Mouse (Mus musculus): ENCODE results near the gene Birc5. TPM values are rescaled to one million over a fixed set of nuclear protein-coding genes. Genes with fewer than 3 reads are reported as not detected.
A peak's percentile ranks its signal among the peaks of the same experiment; 100 is the strongest.

Birc5 gene
- polyA plus RNA-seq, 1 experiment, result 183 TPM

DNA sequence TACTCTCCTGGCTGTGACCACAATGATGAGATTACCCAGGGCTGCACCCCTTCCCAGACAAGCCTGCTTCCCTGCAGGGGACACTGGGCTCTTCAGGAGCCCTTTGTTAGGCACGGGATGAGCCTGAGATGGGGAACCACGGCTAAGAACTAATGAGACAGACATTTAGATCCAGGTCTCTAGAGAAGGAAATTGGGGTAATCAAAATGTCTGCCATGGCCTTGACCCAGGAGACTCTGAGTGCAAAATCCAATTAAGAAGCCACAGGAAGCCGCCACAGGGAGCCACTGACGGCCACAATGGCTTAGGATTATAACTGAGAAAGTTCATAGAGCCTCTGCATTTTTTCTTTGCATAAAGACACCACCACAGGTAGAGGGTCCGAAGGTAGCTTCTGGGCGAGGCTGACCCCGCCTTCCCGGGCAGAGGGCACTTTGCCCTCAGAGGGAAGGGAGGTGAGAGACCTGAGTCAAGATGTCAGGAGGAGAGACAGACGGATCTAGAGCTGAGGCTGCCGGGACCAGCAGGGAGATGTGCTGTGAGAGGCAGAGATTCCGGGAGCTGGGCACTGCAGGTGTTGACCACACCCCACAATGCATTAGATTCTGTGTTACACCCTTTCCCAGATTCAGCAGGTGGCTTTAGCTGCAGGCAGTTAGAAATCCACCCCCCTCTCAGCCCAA, 14.3 kb downstream of the Birc5 start:
- Histone ChIP-seq H3K36me3 (ENCODE audit: control insufficient read depth, insufficient read depth, low read length, poor library complexity, severe bottlenecking) (no peaks in the 10 kb centered on the region), H3K4me1 (ENCODE audit: control insufficient read depth, insufficient read depth, low read length) (peaks cover 7% of the 10 kb centered on the region), H3K4me3 (ENCODE audit: low read depth, low read length) (no peak overlapping the region), H3K27ac (ENCODE audit: insufficient read depth, low read length) (no peak overlapping the region), H3K9me3 (replicated peaks; ENCODE audit: control insufficient read depth, insufficient read depth, low read length, poor library complexity, severe bottlenecking) (no peaks in the 10 kb centered on the region), H3K27me3 (ENCODE audit: control insufficient read depth, insufficient read depth, low read length, poor library complexity, severe bottlenecking) (no peaks in the 10 kb centered on the region), H3K9ac (ENCODE audit: low read depth, poor library complexity, severe bottlenecking) (no peak overlapping the region)
- TF ChIP-seq EP300 (IDR thresholded peaks at IDR 0.05; ENCODE audit: insufficient read depth, low read depth, low read length), result 0 out of 2 replicates have a peak, but pooled peaks have one; percentile 60
- no peak for TF ChIP-seq CTCF (IDR thresholded peaks at IDR 0.05; ENCODE audit: low read depth, low read length)
- TF ChIP-seq POLR2A (IDR thresholded peaks at IDR 0.05; ENCODE audit: insufficient read depth, low read length), result no peak

DNA sequence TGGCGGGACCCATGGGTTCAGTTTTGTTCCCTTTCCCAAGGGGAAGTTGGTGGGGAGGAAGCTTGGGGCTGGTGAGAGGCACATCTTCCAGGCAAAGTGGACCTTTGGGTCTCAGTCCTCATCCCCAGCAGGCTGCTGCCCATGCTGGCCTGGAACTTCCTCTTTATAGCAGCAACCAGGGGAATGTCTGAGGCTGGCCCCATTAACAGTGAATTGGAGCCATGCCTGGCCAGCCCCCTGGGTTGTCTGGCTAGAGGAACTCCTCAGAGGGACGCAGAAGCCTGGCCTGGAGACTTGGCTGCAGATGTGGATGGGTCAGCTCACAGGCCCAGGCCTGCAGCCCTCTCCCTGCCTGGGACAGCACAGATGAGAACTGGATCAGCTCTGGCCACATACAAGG, 15.8 kb downstream of the Birc5 start:
- Histone ChIP-seq H3K4me1 (ENCODE audit: control insufficient read depth, insufficient read depth, low read length) (peaks cover 7% of the 10 kb centered on the region), H3K27ac (ENCODE audit: insufficient read depth, low read length) (no peak overlapping the region), H3K4me3 (ENCODE audit: low read depth, low read length) (no peak overlapping the region), H3K36me3 (ENCODE audit: control insufficient read depth, insufficient read depth, low read length, poor library complexity, severe bottlenecking) (no peaks in the 10 kb centered on the region), H3K9me3 (replicated peaks; ENCODE audit: control insufficient read depth, insufficient read depth, low read length, poor library complexity, severe bottlenecking) (no peaks in the 10 kb centered on the region), H3K9ac (ENCODE audit: low read depth, poor library complexity, severe bottlenecking) (no peak overlapping the region), H3K27me3 (ENCODE audit: control insufficient read depth, insufficient read depth, low read length, poor library complexity, severe bottlenecking) (no peaks in the 10 kb centered on the region)
- TF ChIP-seq POLR2A (IDR thresholded peaks at IDR 0.05; ENCODE audit: insufficient read depth, low read length) (no peak), EP300 (IDR thresholded peaks at IDR 0.05; ENCODE audit: insufficient read depth, low read depth, low read length) (no peak), CTCF (IDR thresholded peaks at IDR 0.05; ENCODE audit: low read depth, low read length) (no peak)

DNA sequence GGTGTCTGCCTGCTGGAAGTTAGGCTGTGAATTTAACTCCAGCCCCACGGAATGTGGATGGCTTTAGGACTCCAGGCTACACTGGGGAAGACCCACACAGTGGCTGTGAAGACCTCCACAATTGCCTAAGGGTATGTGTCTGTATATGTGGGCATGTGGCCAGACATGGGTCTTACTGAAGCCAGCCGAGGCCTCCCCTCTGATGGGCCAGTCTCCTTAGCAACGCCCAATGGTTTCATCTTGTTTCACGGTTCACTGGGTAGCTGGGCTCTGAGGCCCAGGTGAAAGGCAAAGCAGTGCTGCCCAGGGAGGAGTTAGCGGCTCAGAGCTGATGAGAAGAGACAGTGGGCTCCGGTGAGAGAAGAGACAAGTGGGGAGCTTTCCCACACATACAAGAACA, 16.9 kb downstream of the Birc5 start:
- no peaks in the 10 kb centered on the region for H3K36me3 ChIP-seq (ENCODE audit: control insufficient read depth, insufficient read depth, low read length, poor library complexity, severe bottlenecking)
- TF ChIP-seq EP300 (IDR thresholded peaks at IDR 0.05; ENCODE audit: insufficient read depth, low read depth, low read length) (no peak), POLR2A (IDR thresholded peaks at IDR 0.05; ENCODE audit: insufficient read depth, low read length) (no peak), CTCF (IDR thresholded peaks at IDR 0.05; ENCODE audit: low read depth, low read length) (no peak)
- no peak overlapping the region for H3K27ac ChIP-seq (ENCODE audit: insufficient read depth, low read length)
- no peak overlapping the region for H3K9ac ChIP-seq (ENCODE audit: low read depth, poor library complexity, severe bottlenecking)
- H3K9me3 ChIP-seq (replicated peaks; ENCODE audit: control insufficient read depth, insufficient read depth, low read length, poor library complexity, severe bottlenecking), result no peaks in the 10 kb centered on the region
- no peaks in the 10 kb centered on the region for H3K27me3 ChIP-seq (ENCODE audit: control insufficient read depth, insufficient read depth, low read length, poor library complexity, severe bottlenecking)
- H3K4me1 ChIP-seq (ENCODE audit: control insufficient read depth, insufficient read depth, low read length), result peaks cover 7% of the 10 kb centered on the region
- no peak overlapping the region for H3K4me3 ChIP-seq (ENCODE audit: low read depth, low read length)

DNA sequence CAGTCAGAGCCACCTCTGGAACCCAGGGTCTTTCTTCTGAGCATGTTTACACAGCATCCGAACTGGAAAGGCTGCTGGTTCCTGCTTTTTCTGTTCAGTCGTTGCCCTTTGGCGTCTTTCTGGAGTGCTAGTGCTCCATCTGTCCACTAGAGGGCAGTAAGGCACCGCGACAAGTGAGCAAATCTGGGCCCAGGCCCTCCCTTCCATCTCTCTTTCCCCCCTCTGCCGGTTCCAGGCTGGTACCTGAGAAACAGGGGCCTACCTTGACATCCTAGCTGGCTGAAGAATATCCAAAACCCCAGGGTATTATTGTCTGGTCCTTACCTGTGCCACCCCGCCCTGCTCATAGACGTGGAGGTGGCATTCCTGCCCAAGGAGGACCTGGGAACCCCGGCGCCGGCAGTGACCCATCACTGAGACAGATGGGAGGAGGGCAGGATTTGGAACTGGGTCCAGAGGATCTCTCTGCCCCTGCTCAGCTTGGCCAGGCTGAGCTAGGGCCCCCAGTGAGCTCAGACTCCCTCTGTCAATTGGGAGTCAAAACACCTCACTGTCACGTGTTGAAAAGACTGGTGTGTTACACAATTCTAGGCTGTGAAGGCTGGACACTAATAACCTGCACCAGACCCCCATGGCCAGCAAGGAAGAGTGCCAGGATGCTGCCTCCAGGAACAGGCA, 21.8 kb downstream of the Birc5 start:
- Histone ChIP-seq H3K27ac (ENCODE audit: insufficient read depth, low read length) (no peak overlapping the region), H3K9ac (ENCODE audit: low read depth, poor library complexity, severe bottlenecking) (no peak overlapping the region), H3K36me3 (ENCODE audit: control insufficient read depth, insufficient read depth, low read length, poor library complexity, severe bottlenecking) (no peaks in the 10 kb centered on the region), H3K9me3 (replicated peaks; ENCODE audit: control insufficient read depth, insufficient read depth, low read length, poor library complexity, severe bottlenecking) (no peaks in the 10 kb centered on the region), H3K4me1 (ENCODE audit: control insufficient read depth, insufficient read depth, low read length) (peaks cover 3% of the 10 kb centered on the region), H3K4me3 (ENCODE audit: low read depth, low read length) (peak overlapping the region; percentile 25), H3K27me3 (ENCODE audit: control insufficient read depth, insufficient read depth, low read length, poor library complexity, severe bottlenecking) (no peaks in the 10 kb centered on the region)
- TF ChIP-seq POLR2A (IDR thresholded peaks at IDR 0.05; ENCODE audit: insufficient read depth, low read length) (no peak), EP300 (IDR thresholded peaks at IDR 0.05; ENCODE audit: insufficient read depth, low read depth, low read length) (no peak), CTCF (IDR thresholded peaks at IDR 0.05; ENCODE audit: low read depth, low read length) (peak; percentile 92)

DNA sequence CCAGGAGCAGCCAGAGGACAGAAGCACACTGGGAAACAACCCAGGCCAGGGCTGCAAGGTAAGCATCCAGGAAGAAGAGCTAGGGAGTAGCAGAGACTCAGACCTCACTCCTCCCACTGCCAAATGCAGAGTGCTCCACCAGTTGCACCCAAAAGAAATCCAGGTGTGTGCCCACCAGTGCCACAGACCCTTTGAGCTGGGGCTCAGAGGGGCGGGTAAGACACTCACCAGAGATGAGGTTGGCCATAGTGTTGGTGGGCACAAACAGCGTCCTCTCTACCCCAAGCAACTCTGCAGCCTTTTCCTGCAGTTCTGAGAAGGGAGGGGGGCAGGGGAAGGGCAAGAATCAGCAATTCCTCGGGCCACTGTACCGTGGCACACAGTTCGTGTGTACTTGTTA, 22.3 kb downstream of the Birc5 start:
- no peaks in the 10 kb centered on the region for H3K9me3 ChIP-seq (replicated peaks; ENCODE audit: control insufficient read depth, insufficient read depth, low read length, poor library complexity, severe bottlenecking)
- TF ChIP-seq EP300 (IDR thresholded peaks at IDR 0.05; ENCODE audit: insufficient read depth, low read depth, low read length) (no peak), POLR2A (IDR thresholded peaks at IDR 0.05; ENCODE audit: insufficient read depth, low read length) (no peak), CTCF (IDR thresholded peaks at IDR 0.05; ENCODE audit: low read depth, low read length) (no peak)
- H3K27me3 ChIP-seq (ENCODE audit: control insufficient read depth, insufficient read depth, low read length, poor library complexity, severe bottlenecking), result no peaks in the 10 kb centered on the region
- H3K27ac ChIP-seq (ENCODE audit: insufficient read depth, low read length), result no peak overlapping the region
- no peak overlapping the region for H3K4me3 ChIP-seq (ENCODE audit: low read depth, low read length)
- H3K4me1 ChIP-seq (ENCODE audit: control insufficient read depth, insufficient read depth, low read length), result peaks cover 3% of the 10 kb centered on the region
- no peak overlapping the region for H3K9ac ChIP-seq (ENCODE audit: low read depth, poor library complexity, severe bottlenecking)
- H3K36me3 ChIP-seq (ENCODE audit: control insufficient read depth, insufficient read depth, low read length, poor library complexity, severe bottlenecking), result no peaks in the 10 kb centered on the region
